Mouse (Mus musculus): ENCODE results near the gene Adat3.

Gene Adat3

GRCm38 (mm10) chr10:80655406-80656129, 52.9 kb downstream of the Adat3 start:
- no peak for DNase-seq (ENCODE audit: low spot score)

GRCm38 (mm10) chr10:80656130-80656862, 53.6 kb downstream of the Adat3 start:
- DNase-seq (ENCODE audit: low spot score) = peak; percentile 98

GRCm38 (mm10) chr10:80656863-80657623, 54.4 kb downstream of the Adat3 start, which contains the start of gene Btbd2:
Gene Btbd2 (minus strand): TSS chr10:80657071.
- DNase-seq (ENCODE audit: low spot score) = no peak
